Mouse (Mus musculus) adrenal gland, adult (tissue): Measurements from ENCODE around the gene Man1a.
A peak's percentile ranks its signal among the peaks of the same experiment; 100 is the strongest.

ENCODE experiments used
- DNase-seq, 2 experiments: peaks; one replicate each; pipeline ENCODE4 v3.0.0; 2022 to 2023; ENCODE audit warnings: low spot score in 1 of 2; ENCODE audit not compliant: inconsistent age in 2 of 2

The Man1a gene

GRCm38 (mm10) chr10:54026101-54026500, 50.3 kb downstream of the Man1a start:
- DNase-seq = no peak

DNA sequence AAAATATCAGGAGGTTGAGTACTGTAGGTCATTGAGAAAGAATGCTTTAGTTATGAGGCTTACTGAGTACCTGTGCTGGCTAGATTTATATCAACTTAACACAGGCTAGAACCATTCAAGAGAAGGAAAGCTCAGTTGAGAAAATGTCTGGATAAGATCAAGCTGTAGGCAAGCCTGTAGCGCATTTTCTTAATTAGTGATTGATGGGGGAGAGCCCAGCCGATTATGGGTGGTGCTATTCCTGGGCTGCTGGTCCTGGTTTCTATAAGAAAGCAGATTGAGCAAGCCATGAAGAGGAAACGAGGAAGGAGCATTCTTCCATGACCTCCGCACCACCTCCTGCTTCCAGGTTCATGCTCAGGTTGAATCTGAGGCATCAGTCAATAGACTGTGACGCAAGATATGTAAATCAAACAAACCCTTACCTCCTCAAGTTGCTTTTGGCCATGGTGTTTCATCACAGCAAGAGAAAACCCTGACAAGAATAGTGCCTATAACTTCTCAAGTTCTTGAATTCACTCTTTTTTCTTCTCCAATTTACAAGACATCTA, 58.4 kb downstream of the Man1a start:
- no peak for DNase-seq

DNA sequence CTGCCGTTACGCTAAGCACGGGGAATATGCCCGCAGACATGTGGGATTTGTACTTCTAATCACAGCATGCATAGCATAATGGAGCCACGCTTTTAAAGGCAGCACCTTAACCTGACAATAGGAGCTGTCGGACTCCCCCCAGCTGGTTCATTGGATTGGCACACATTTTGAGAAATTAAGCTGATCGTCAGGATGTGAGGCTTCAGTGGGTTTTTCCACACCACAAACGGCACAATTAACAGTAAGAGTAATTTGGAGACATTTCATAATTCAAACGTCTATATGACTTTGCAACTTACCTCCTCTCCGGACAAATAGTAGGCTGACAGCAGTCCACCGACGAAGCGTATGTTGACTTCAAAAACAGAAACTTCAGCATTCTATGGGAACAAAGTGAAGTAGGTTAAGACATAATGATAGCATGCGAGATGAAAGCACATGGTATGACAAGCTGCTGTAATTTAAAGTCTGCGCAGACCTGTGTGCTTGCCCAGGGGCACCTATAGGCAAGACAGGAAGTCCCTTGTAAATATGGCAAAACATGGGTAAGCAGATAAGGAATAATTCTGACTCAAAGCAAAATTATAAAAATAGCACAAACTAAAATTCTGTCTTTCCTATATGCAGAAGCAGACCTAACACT, 62.2 kb downstream of the Man1a start:
- no peak for DNase-seq

- DNase-seq = no peak
Observed at GRCm38 (mm10) chr10:54013143-54013791, 63.1 kb downstream of the Man1a start.

- no peak for DNase-seq
Observed at GRCm38 (mm10) chr10:54009154-54009553, 67.3 kb downstream of the Man1a start.

- DNase-seq = no peak
Observed at GRCm38 (mm10) chr10:54006868-54007267, 69.5 kb downstream of the Man1a start.

DNA sequence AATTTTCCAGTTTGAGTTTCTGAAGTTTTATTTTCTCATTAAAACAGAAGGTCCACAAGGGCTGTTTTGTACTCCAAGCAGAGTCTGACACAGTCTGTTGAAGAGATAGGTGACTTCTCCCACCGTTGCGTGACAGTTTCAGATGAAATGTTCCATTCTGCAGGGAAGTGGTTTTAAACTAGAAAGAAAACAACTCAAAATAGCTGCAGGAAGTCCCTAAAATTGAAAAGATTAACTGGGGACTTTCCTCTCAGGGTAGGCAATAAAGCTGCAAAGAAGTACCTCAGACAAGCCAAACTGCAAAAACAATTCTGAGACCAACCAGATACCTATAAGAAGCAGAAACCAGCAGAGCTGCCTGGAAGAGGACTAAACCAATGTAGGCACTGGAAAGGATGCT, 70.6 kb downstream of the Man1a start:
- no peak for DNase-seq

DNA sequence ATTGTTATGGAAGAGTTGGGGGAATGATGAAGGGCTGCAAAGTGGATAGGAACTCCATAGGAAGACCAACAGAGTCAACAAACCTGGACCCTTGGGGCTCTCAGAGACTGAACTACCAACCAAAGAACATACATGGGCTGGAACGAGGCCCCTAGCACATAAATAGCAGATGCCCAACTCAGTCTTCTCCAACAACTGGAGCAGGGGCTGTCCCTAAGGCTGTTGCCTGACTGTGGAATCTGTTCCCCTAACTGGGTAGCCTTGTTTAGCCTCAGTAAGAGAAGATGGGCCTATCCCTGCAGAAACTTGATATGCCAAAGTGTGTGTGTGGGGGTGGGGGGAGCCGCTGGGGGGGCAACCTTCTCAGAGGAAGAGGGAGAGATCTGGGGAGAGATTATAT, 73.5 kb downstream of the Man1a start:
- no peak for DNase-seq

DNA sequence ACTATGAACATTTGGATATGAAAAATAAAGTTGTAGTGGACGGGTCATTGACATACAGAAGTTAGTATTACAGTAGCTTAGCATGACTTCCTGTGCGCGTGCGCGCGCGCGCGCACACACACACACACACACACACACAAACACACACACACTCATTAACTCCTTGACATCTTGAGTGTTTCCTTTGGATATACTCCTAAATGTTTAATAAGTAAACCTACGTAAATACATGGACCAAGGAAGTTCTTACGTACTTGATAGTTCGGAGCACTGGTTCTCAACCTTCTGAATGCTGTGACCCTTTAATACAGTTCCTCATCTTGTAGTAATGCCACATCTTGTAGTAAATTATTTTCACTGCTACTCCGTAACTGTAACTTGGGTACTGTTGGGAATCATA, 79.1 kb downstream of the Man1a start:
- no peak for DNase-seq

GRCm38 (mm10) chr10:53996216-53996615, 80.2 kb downstream of the Man1a start:
- DNase-seq = no peak

GRCm38 (mm10) chr10:53994591-53994990, 81.8 kb downstream of the Man1a start:
- DNase-seq = no peak

- DNase-seq = no peak
Observed at GRCm38 (mm10) chr10:53990434-53990833, 86.0 kb downstream of the Man1a start.

- DNase-seq = no peak
Observed at GRCm38 (mm10) chr10:53984894-53985293, 91.5 kb downstream of the Man1a start.

DNA sequence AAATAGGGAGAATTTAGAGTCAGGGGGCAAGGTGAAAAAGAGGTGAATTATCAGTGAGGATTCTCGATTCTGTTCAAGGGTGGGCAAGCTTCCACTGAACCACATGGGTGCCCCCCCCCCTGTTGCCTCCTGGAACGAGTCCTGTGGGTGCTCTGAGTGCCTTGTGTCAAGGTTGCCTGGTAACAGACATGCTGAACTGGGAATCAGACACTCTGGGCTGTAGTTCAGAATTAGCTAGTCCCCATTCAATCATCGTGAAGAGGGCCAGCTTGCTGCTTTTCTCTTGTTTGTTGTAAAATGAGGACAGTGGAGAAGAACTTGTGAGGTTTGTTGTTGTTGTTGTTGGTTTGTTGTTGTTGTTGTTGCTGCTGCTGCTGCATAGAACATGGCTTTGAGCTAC, 92.3 kb downstream of the Man1a start:
- no peak for DNase-seq

GRCm38 (mm10) chr10:53978647-53979046, 97.8 kb downstream of the Man1a start:
- DNase-seq = no peak

- peak in 1 of 2 experiments; percentile 72 for DNase-seq
Observed at GRCm38 (mm10) chr10:53974180-53974579, 102.2 kb downstream of the Man1a start.

GRCm38 (mm10) chr10:53959759-53960158, 116.7 kb downstream of the Man1a start:
- DNase-seq = no peak

- DNase-seq = no peak
Observed at GRCm38 (mm10) chr10:53941597-53941996, 134.8 kb downstream of the Man1a start.

DNA sequence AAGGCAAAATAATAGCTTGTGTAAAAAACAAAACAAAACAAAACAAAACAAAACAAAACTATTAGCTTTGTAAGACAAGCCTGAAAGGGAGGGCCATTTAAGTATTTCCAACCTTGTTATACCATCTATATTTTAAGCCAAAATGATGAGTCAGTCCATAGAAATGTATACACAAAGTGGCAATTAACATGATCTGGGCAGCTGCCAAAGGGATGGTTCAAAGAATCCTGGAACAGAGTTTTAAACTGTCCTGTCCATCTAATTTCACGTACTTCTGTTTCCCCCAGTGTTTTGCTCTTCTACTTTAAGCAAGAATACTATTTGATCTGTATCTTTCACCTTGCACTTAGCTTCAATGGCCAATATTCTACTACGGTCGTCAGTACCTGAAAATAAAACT, 138.2 kb downstream of the Man1a start:
- DNase-seq = no peak

DNA sequence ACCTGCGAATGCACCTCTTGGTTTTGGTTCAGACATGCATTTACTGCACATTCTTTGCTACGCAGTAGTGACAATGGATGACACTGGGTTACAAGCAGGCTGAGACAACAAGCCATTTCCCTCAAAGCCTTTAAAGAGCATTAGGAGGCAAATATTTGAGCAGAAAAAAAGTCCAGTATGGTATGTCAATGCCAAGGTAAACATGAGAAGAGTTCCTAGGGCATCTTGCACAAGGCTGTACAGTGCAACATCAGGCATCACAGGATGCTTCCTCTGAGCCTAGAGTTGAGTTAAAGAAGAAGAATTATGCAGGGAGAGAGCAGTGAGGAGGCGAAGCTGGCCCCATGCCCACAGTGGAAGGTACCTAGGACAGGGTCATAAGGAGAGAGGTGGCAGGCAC, 140.3 kb downstream of the Man1a start:
- no peak for DNase-seq

- DNase-seq = no peak
Observed at GRCm38 (mm10) chr10:53929722-53930500, 146.5 kb downstream of the Man1a start.

GRCm38 (mm10) chr10:53927904-53928303, 148.5 kb downstream of the Man1a start:
- peak; percentile 7 to 30 for DNase-seq
